Mouse (Mus musculus) kidney, adult 11 months (tissue): Measurements from ENCODE around the gene Abcb1b.
"Not testable (repeated sequence)": the region's sequence is repeated elsewhere in the genome, so short reads cannot be mapped to it uniquely, and the experiment has no call there.

Experiments
- DNase-seq: peaks from one replicate; pipeline ENCODE4 v3.0.0; 2022

Abcb1b gene

DNA sequence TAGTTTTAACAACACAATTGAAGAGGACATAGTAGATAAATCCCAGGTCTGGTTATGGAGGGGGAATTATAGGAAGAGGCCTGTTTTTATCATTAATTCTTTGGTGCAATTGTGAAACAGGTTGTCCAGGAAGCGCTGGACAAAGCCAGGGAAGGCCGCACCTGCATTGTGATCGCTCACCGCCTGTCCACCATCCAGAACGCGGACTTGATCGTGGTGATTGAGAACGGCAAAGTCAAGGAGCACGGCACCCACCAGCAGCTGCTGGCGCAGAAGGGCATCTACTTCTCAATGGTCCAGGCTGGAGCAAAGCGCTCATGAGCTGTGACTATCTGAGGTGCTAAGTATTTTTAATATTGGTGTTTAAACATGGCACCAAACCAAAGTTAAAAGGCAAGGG, 67.7 kb downstream of the Abcb1b start:
- DNase-seq = not testable (repeated sequence)

DNA sequence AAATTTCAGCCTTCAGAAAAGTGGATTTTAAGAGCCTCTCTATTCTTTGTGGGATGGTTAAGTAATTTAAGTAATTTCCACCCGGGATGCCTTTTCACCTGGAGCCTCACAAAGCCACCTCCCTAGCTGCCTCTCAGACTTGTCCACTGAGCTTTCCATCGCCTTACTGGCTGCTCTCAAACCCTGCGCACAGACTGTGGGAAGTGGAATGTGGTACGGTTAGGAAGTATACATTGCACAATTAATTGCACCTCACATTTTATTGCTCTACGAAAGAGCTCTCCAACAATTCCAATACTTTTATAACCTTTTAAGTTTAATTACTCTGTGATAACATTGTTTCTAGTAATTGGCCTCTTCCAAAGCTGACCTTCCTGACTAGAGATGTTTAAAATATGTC, 68.4 kb downstream of the Abcb1b start:
- DNase-seq = no peak

DNA sequence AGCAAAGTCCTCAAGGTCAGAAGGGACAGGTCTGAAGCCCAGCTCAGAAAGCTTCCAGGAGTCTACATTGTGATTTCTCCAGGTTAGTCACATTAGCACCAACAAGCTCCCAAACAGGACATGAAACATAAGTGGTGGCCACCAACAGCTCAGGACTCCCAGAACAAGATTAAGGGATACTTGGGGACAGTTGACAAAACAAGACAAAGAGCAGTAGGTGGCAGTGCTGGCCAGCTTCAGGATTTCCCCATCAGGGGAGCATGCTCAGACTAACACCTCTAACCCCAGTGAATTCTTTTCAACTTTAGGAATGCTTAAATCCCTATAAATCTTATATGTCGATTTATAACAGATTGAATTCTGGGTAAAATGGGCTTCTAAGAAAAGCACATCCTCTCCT, 70.1 kb downstream of the Abcb1b start:
- DNase-seq = no peak

DNA sequence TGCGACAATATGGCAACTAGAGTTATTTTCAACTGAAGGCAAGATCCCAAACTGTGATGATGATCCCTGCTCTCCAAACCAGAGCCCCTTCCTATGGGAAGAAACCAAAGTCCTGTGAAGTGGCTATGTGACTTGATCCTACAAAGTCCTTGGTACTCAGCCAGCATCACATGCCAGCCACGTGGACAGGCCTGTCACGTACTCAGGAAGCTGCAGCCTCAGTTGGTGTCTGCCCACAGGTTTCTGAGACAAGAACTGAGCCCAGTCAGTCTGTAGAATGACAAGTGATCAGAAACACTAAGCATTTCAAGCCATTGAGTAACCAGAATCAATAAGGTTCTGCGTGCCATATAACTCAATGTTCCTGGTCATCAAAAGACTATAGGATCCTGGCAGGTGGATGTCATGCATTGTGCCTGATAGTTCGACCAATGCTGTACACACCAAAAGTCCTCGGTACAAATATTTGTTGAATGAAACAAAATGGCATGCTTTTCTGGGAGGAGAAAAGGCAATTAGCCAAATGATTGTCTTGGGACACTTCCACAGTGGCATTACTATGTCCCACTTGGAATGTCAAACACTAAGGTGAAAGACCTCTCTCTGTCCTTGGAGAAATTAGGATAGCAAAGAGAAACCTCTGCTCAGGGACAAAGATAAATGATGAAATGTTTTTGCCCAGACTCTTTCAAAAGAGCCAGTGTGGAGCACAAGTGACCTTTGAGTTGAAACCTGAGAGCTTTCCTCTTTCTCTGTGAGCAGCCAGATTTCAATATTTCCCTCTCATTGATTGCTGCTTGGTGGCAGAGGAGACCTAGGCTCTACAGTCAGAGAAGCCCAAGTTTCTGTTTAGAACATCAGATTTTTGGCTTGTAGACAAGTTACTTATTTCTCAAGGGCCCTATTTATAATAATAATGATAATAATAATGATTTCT, 75.3 kb downstream of the Abcb1b start:
- DNase-seq = no peak

DNA sequence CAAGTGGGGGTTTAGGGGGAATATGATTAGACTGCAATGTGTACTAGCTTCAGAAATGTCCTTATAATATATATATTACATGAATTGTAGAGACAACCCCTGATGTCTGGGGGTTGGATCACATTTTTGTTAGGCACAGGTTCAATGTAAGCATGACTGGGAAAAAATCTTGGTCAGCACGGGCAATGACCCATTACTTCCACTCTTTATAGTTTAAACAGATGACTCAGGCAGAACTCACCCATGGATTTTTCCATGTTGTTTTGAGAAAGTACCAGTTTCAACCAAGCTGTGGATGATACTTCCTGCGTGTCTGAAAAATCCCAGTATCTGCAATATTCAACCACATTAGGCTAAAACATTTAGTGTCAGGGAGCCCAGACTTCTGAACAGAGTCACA, 79.1 kb downstream of the Abcb1b start:
- DNase-seq = no peak

DNA sequence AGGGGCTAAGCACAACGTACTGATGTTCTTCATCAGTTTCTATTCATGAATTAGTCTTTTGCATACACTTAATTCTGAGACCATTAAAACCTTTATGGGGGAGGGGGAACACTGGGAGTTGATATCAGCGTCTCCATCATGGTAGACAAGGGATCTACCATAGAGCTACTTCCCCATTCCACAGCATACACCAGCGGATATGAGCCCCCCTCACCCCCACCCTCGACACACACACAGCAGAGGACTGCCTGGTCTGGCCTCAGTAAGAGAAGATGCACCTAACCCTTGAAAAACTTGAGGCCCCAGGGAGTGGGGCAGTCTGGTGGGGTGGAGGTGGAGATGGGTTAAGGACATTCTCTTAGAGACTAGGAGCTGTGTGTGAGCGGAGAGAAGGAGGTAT, 79.9 kb downstream of the Abcb1b start:
- no peak for DNase-seq

DNA sequence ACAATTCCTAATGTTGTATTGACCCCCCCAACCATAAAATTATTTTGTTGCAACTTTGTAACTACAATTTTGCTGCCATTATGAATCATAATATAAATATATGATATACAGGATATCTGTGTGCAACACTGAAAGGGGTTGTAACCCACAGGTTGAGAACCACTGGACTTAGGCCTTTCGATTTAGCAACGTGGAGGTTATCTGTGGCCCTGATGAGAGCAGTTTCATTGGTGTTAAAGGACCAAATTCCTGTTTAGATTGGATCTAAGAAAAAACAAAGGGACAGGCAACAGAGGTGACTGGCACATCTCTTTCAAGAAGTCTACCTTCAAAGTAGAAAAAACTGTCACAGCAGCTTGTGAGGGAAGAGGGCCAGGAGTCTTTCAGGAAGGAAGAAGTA, 87.9 kb downstream of the Abcb1b start:
- DNase-seq = no peak

DNA sequence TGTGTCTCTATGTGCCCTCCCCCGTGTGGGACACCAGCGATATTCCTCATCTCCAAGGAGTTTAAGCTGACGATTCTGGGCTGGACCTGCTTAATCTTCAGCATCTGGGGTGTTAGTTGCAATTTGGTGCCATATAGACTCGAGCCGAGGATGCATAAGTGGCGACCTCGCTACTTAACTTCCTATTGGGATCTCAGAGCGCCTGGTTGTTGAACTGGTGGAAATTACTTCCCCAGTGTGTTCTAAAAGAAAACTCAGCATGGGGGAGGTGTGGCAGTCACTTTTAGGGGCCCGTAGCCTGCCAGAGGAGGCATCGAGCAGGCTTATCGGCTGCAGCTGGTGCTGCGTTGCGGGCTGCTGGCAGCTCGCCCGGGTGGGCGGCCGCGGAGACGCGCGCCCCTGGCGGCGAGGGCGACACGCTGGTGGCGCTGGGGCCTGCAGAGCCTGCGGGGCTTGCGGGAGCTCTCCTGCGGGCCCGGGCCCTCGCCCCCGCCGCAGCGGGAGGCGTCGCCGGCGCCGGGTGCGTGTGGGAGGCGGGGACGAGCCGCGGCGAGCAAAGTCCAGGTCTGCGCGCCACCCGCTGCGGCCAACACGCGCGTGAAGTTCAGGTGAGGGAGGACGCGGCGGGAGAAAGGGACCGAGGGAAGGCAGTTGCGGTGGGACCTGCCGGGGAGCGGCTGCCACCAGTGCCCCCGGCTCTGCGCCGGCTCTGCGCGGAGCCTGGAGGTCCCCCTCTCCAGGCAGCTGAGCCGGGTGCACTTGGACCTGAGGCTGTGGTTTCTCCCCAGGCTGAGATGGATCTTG, 95.6 kb downstream of the Abcb1b start, which contains the start of gene Abcb4:
Abcb4 (plus strand) TSS at position 418 of the 804 bp plus-strand sequence.
- DNase-seq = peak; percentile 20

DNA sequence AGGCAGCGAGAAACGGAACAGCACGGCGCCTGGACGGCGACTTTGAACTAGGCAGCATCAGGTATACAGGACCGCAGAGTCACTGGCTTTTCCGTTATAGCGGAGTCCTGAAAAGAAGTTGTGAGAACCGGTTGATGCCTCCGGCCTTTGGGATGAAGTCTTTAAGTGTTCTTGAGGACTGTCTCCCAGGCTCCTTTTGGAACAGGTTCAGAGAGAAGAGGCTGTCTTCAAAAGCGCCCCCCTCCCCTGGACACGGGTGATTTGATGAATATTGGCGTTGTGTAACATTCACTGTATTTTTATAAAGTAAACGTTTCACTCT, 96.1 kb downstream of the Abcb1b start:
- DNase-seq = no peak

DNA sequence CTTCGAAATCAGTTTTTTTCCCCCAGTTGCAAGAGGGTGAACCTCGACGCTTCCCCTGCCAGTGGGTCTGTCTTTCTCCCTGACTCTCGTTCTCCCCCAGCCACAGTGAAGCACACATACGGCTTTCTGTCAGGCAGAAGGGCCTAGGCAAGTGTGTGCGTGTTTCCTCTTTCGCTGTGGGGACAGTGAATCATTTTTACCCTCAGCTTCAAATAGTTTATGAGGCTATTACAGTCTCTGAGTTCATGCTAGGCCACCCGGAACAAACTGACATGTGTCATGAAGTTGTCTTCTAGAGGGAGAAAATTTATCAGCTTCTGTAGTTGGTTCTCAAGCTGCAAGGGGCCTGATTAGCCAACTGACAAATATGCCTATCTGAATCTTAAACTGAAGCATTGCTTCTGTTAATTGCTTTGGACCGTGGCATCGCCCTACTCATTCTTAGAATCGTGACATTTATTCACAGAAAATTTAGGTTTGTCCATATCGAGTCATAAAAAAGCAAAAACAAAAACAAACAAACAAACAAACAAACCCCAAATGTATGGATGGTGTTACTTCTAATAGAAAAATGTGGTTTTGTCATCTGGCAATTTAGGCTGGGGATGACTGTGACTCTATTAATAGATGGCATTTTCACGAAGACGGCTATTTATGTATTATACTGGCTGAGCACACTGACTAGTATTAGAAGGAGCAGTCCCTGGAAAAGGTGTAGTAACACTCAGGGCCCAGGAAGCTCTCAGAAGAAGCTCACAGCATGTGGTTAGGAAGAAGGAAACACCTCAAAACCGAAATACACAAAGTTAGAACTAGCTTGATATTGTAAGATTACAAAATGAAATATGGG, 96.9 kb downstream of the Abcb1b start:
- DNase-seq = no peak

DNA sequence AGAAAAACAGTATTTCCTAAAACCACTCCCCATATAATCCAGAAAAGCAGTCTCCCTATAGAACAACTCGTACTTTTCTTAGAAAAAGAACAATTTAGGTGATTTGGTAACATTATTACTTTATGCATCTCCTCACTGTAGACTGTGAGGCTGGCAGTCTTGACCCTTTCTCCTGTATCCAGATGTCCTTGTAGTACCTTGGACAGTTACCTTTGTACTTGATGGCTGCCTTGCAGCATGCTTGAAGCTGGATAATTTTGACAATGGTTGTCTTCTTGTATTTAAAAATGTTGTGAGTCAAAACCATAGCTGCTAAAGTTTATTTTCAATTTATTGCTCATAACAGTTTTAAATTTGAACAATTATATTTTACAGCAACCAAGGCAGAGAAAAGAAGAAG, 98.3 kb downstream of the Abcb1b start:
- no peak for DNase-seq

DNA sequence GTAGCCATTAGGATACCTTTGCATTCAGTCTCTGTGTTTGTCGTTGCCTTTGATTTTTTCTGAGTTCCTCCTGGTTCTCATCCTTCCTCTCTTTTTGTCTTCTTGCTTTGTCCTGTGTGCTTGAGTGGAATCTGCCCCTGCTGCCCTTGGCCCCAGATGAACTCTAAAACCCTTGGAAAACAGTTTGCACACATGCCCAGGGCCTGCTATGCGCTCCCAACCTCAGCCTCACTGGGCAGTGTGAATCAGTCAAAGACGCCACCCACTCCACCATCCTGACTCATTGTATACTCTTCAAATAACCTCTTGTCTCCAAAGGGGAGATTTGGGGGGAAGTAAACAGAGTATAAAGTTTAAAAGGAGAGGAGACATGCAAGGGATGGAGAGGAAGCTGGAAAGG, 100.3 kb downstream of the Abcb1b start:
- DNase-seq = no peak

DNA sequence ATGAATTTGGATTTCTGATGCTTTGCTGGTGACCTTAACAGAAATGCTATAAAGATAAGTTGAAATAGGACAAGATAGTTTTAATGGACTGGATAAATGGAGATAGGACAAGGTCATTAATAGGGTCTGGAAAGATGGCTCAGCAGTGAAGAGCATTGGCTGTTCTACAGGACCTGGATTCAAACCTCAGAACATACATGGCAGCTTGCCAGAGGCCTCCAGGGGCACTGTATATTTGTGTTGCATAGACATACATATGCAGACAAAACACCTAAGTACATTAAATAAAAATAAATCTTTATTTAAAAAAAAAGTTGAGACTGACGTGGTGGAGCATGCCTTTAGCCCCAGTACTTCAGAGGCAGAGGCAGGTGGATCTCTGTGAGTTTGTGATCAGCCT, 103.1 kb downstream of the Abcb1b start:
- DNase-seq = no peak

DNA sequence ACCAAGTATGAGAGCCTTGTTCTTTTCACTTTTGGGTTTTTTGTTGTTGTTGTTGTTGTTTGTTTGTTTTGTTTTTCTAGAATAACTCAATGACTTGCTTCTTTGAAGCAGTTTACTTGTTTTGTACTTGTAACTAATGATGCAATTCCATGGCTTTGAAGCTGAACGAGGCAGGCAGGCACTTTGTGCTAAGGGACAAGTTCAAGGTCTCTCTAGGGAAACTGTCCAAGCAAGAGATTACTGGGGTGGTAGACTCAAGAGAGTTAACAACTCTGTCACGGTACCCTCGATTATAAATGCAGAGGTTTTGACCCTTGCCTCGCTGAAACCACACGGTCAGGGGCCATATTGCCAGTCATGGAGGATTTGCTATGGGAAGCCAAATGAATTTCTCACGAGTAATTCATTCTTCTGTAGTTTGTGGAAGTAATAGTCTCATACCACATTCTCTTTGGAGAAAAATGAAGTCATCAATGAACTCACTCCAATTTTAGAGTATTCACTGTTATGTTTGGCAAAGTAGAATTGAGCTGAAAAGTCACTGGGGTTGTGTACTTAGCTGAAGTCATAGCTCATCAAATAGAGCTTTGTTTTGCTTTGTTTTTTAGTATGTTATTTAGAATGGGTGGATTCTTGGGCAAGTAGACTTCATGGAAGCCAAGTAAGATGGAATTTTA, 104.3 kb downstream of the Abcb1b start:
- no peak for DNase-seq

DNA sequence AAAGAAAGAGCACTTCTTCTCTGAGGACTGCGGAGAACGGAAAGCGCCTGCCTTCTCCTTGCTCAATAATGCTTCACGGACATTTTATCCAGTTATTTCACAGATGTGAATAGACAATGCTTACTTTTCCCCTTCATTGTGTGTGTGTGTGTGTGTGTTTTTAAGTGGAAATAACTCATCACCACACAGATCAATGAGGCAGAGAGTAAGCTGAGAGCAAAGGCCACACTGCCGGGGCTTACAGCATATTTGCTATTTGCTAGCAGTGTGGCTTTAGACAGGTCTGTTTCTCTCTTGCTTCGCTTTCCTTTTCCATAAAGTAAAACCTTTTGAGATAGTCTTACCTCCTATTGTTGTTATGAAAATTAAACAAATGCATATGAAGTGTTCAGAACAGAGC, 106.6 kb downstream of the Abcb1b start:
- no peak for DNase-seq

DNA sequence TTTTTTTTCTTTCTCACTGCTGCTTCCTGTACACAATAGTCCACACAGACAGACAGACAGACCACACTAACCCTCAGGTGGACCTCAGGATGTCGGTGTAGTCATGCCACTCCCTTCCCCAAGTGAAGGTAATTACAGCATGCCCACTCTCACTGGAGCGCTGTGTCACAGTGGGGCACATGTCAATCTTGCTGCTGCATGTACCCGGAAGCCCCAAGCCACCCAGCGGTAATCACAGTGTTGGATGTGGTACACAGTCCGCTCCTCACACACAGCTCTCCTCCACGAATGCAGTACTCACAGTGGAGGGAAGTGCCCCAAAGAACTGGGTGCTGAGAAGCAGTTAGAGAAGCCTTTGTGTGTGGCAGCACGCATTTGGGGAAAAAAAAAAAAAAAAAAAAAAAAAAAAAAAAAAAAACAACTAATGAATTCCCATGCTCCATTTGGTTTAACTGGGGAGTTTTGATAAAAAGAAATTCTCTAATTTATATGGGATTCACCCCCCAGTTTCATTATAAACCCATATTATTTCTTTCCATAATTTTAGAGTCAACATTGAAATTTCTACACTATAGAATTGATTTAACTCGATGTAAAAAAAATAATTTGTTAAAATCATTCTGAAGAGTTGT, 113.7 kb downstream of the Abcb1b start:
- DNase-seq = no peak
